Comparison of ENCODE assay signal across 18 mouse cellular contexts in genomic region chr14:23810081-23810480, GRCm38 (mm10).
"Had no signal": no experiment of that assay in that cellular context is flagged by ENCODE, and none has a peak within 500 bp of the region (broad histone marks: within the 10 kb centered on the region; RNA-seq: fewer than 3 reads in every experiment).

No protein-coding gene starts in this region.

- ATAC-seq: midbrain, embryonic 13.5 days; midbrain, embryonic 15.5 days had no signal

- H3K4me2 ChIP-seq: lung, embryonic 14.5 days; midbrain, embryonic 13.5 days; midbrain, embryonic 15.5 days; neural tube, embryonic 13.5 days; neural tube, embryonic 15.5 days had no signal

- H3K4me1 ChIP-seq: midbrain, embryonic 10.5 days had no signal

- DNase-seq: lung, adult 18-20 months; lung, embryonic 14.5 days; lung, postnatal 10 days; lung, postnatal 4 days; retina, postnatal 1 day; right cerebral cortex, adult 18-20 months; right cerebral cortex, postnatal 25 days; right cerebral cortex, postnatal 4 days; spleen, adult 18-20 months; thymus, adult 18-20 months; thymus, postnatal 14 days; thymus, postnatal 36 days had no signal

- H3K27ac ChIP-seq: midbrain, embryonic 10.5 days; midbrain, embryonic 13.5 days; midbrain, embryonic 15.5 days; neural tube, embryonic 13.5 days; neural tube, embryonic 15.5 days had no signal

- H3K9ac ChIP-seq: lung, embryonic 14.5 days; midbrain, embryonic 13.5 days; midbrain, embryonic 15.5 days; neural tube, embryonic 13.5 days; neural tube, embryonic 15.5 days had no signal

- H3K27me3 ChIP-seq: midbrain, embryonic 13.5 days; midbrain, embryonic 15.5 days; neural tube, embryonic 13.5 days; neural tube, embryonic 15.5 days had no signal

- H3K9me3 ChIP-seq: midbrain, embryonic 10.5 days; midbrain, embryonic 13.5 days; midbrain, embryonic 15.5 days; neural tube, embryonic 13.5 days; neural tube, embryonic 15.5 days had no signal

- H3K36me3 ChIP-seq: midbrain, embryonic 10.5 days; midbrain, embryonic 13.5 days; midbrain, embryonic 15.5 days; neural tube, embryonic 13.5 days; neural tube, embryonic 15.5 days had no signal

- H3K4me3 ChIP-seq: midbrain, embryonic 10.5 days; midbrain, embryonic 13.5 days; midbrain, embryonic 15.5 days; myocyte; neural tube, embryonic 13.5 days; neural tube, embryonic 15.5 days had no signal
